In genomic region chr14:49447669-49448068, GRCm38 (mm10) we compare ENCODE assay signal across 16 mouse cellular contexts.
DNase-seq lines count a peak whose midpoint lies in the region; ATAC-seq and TF ChIP-seq lines count a peak whose summit lies in the region.
"Had no signal": no experiment of that assay in that cellular context is flagged by ENCODE, and none has a peak within 500 bp of the region (broad histone marks: within the 10 kb centered on the region; RNA-seq: fewer than 3 reads in every experiment).

No protein-coding gene starts in this region.

- no peaks in the 10 kb centered on the region for H3K79me2 ChIP-seq in heart, adult 2 months (replicated peaks; ENCODE audit: control insufficient read depth, insufficient read depth, low read length)

- H3K36me3 ChIP-seq in heart, adult 2 months (ENCODE audit: control insufficient read depth, insufficient read depth, low read length): no peaks in the 10 kb centered on the region
- no peaks in the 10 kb centered on the region for H3K36me3 ChIP-seq in ES-E14 (ENCODE audit: control insufficient read depth, insufficient read depth, low read length, poor library complexity, severe bottlenecking)
- no peaks in the 10 kb centered on the region for H3K36me3 ChIP-seq in hindbrain, embryonic 16.5 days (ENCODE audit: control insufficient read depth, insufficient read depth, low read length)
- H3K36me3 ChIP-seq in midbrain, embryonic 15.5 days (replicated peaks): no peaks in the 10 kb centered on the region
- no peaks in the 10 kb centered on the region for H3K36me3 ChIP-seq in stomach, postnatal 0 days (ENCODE audit: control insufficient read depth, insufficient read depth, low read length)
- H3K36me3 ChIP-seq: G1E; heart, embryonic 15.5 days; kidney, embryonic 15.5 days; liver, embryonic 13.5 days had no signal

- WGBS in heart, adult 2 months: 56% methylated on average over 7 of the region's 7 CpGs
- 10% methylated on average over 7 of the region's 7 CpGs for WGBS in hindbrain, embryonic 16.5 days
- WGBS in midbrain, embryonic 15.5 days: 15% methylated on average over 7 of the region's 7 CpGs
- 30% methylated on average over 7 of the region's 7 CpGs for WGBS in stomach, postnatal 0 days

- H3K4me1 ChIP-seq in heart, adult 2 months (ENCODE audit: control insufficient read depth, insufficient read depth, low read length): no peaks in the 10 kb centered on the region
- peaks cover 8 to 9% of the 10 kb centered on the region in 2 experiments; a peak in 3 of 4 replicates for H3K4me1 ChIP-seq in ES-E14 (ENCODE audit: control insufficient read depth in 2 of 2, insufficient read depth in 2 of 2, low read length in 2 of 2, poor library complexity in 1 of 2)
- peaks cover 2% of the 10 kb centered on the region; the same call in 1 of the 2 replicates for H3K4me1 ChIP-seq in hindbrain, embryonic 16.5 days (ENCODE audit: control insufficient read depth, insufficient read depth, low read depth, low read length)
- H3K4me1 ChIP-seq in midbrain, embryonic 15.5 days: no peaks in the 10 kb centered on the region
- no peaks in the 10 kb centered on the region for H3K4me1 ChIP-seq in stomach, postnatal 0 days (replicated peaks; ENCODE audit: control insufficient read depth, insufficient read depth)
- H3K4me1 ChIP-seq: heart, embryonic 15.5 days; kidney, embryonic 15.5 days; liver, embryonic 13.5 days had no signal

- no peak overlapping the region for H3K9ac ChIP-seq in heart, adult 2 months (ENCODE audit: low read depth, low read length)
- no peak overlapping the region for H3K9ac ChIP-seq in ES-E14 (ENCODE audit: insufficient read depth, low read depth, low read length, poor library complexity, severe bottlenecking)
- no peak overlapping the region for H3K9ac ChIP-seq in hindbrain, embryonic 16.5 days (ENCODE audit: low read depth, low read length)
- no peak overlapping the region for H3K9ac ChIP-seq in midbrain, embryonic 15.5 days
- no peak overlapping the region for H3K9ac ChIP-seq in stomach, postnatal 0 days (ENCODE audit: low read length)
- H3K9ac ChIP-seq: heart, embryonic 15.5 days; kidney, embryonic 15.5 days; liver, embryonic 13.5 days had no signal

- TF ChIP-seq EP300 in heart, adult 2 months (IDR thresholded peaks at IDR 0.05; ENCODE audit: insufficient read depth, low read depth, low read length): no peak
- TF ChIP-seq EP300 in stomach, postnatal 0 days (optimal IDR thresholded peaks at IDR 0.05): no peak

- no peak for TF ChIP-seq POLR2A in heart, adult 2 months (IDR thresholded peaks at IDR 0.05; ENCODE audit: insufficient read depth, low read depth, low read length)

- H3K27ac ChIP-seq in heart, adult 2 months: no peak overlapping the region
- H3K27ac ChIP-seq in ES-E14 (ENCODE audit: insufficient read depth, low read depth, low read length, poor library complexity, severe bottlenecking): no peak overlapping the region
- no peak overlapping the region for H3K27ac ChIP-seq in hindbrain, embryonic 16.5 days (ENCODE audit: low read depth, low read length)
- no peak overlapping the region for H3K27ac ChIP-seq in midbrain, embryonic 15.5 days
- H3K27ac ChIP-seq in stomach, postnatal 0 days (replicated peaks): no peak overlapping the region
- H3K27ac ChIP-seq: heart, embryonic 15.5 days; kidney, embryonic 15.5 days; liver, embryonic 13.5 days had no signal

- ATAC-seq in hindbrain, embryonic 16.5 days: peak; percentile 56; the same call in 1 of the 2 replicates
- peak; percentile 71 for ATAC-seq in midbrain, embryonic 15.5 days (replicated peaks)
- ATAC-seq in stomach, postnatal 0 days (ENCODE audit: low FRiP score, low TSS enrichment): no peak

- no peak overlapping the region for H3K4me2 ChIP-seq in hindbrain, embryonic 16.5 days (ENCODE audit: low read length)
- no peak overlapping the region for H3K4me2 ChIP-seq in midbrain, embryonic 15.5 days
- H3K4me2 ChIP-seq in stomach, postnatal 0 days (replicated peaks; ENCODE audit: low read depth): no peak overlapping the region
- H3K4me2 ChIP-seq: heart, embryonic 15.5 days; kidney, embryonic 15.5 days; liver, embryonic 13.5 days had no signal

- intact Hi-C loops in heart, adult 2 months (cut with DNase I): no loop called here

- no peak overlapping the region for H3K4me3 ChIP-seq in heart, adult 2 months
- H3K4me3 ChIP-seq in ES-E14 (ENCODE audit: insufficient read depth in 1 of 2, low read depth in 1 of 2, low read length in 2 of 2, poor library complexity in 1 of 2, severe bottlenecking in 1 of 2): no peak overlapping the region; a peak in 1 of 4 replicates
- no peak overlapping the region for H3K4me3 ChIP-seq in hindbrain, embryonic 16.5 days (ENCODE audit: low read length)
- no peak overlapping the region for H3K4me3 ChIP-seq in midbrain, embryonic 15.5 days
- H3K4me3 ChIP-seq in stomach, postnatal 0 days (ENCODE audit: low read depth, low read length): no peak overlapping the region
- H3K4me3 ChIP-seq: heart, embryonic 15.5 days; kidney, embryonic 15.5 days; liver, embryonic 13.5 days had no signal

- in situ Hi-C loops in ES-E14 (cut with MboI; ENCODE audit: low sequenced_read_pairs in 2 of 2, unreplicated experiment in 2 of 2): no loop called here

- no peak for TF ChIP-seq CTCF in heart, adult 2 months (IDR thresholded peaks at IDR 0.05)
- TF ChIP-seq CTCF in stomach, postnatal 0 days (IDR thresholded peaks at IDR 0.05; ENCODE audit: low read depth): no peak

- DNase-seq in heart, adult 11 months: peak; percentile 48
- no peak for DNase-seq in heart, adult 2 months
- peak; percentile 77 for DNase-seq in ES-E14 (ENCODE audit: low read depth, low spot score)
- DNase-seq in kidney, adult 8-10 months: no peak
- no peak for DNase-seq in stomach, postnatal 0 days (ENCODE audit: low spot score)
- no peak for DNase-seq in spleen, postnatal 36 days (ENCODE audit: low spot score in 2 of 2)
- DNase-seq: adrenal gland, postnatal 25 days; B cell, adult 2 months; cerebellum, adult 9-10 months; embryo, embryonic 11 days; liver, embryonic 13.5 days had no signal

- H3K27me3 ChIP-seq in heart, adult 2 months (ENCODE audit: control insufficient read depth, insufficient read depth, low read length): no peaks in the 10 kb centered on the region
- H3K27me3 ChIP-seq in hindbrain, embryonic 16.5 days (replicated peaks; ENCODE audit: control insufficient read depth, insufficient read depth, low read length): no peaks in the 10 kb centered on the region
- H3K27me3 ChIP-seq in midbrain, embryonic 15.5 days (replicated peaks): no peaks in the 10 kb centered on the region
- no peaks in the 10 kb centered on the region for H3K27me3 ChIP-seq in stomach, postnatal 0 days (ENCODE audit: control insufficient read depth, insufficient read depth, low read length)
- H3K27me3 ChIP-seq: heart, embryonic 15.5 days; kidney, embryonic 15.5 days; liver, embryonic 13.5 days had no signal

- no peaks in the 10 kb centered on the region for H3K9me3 ChIP-seq in ES-E14 (ENCODE audit: control insufficient read depth, insufficient read depth, low read depth, low read length)
- no peaks in the 10 kb centered on the region for H3K9me3 ChIP-seq in hindbrain, embryonic 16.5 days (ENCODE audit: control insufficient read depth, low read length)
- H3K9me3 ChIP-seq in midbrain, embryonic 15.5 days: no peaks in the 10 kb centered on the region
- no peaks in the 10 kb centered on the region for H3K9me3 ChIP-seq in stomach, postnatal 0 days (ENCODE audit: control insufficient read depth, low read length)
- H3K9me3 ChIP-seq: G1E; heart, embryonic 15.5 days; kidney, embryonic 15.5 days; liver, embryonic 13.5 days had no signal

TF ChIP-seq in ES-E14, 5 proteins besides CTCF, POLR2A, EP300 and RAD21:
- TF ChIP-seq CHD2 (IDR thresholded peaks at IDR 0.05; ENCODE audit: low read depth, low read length) (peak; percentile 58; the same call in 1 of the 2 replicates), MAFK (IDR thresholded peaks at IDR 0.05; ENCODE audit: insufficient read depth, low read depth, low read length) (0 out of 2 replicates have a peak, but pooled peaks have one; percentile 28), HCFC1 (IDR thresholded peaks at IDR 0.05; ENCODE audit: borderline replicate concordance, insufficient read depth, low read length) (no peak)

Comparison
In these comparisons a context has a peak if more than half of its experiments do, and no peak if none do; other contexts are left out.
1. DNase-seq: peak in heart, adult 11 months (single experiment) and ES-E14 (single experiment); none in heart, adult 2 months (0 of 2), kidney, adult 8-10 months (0 of 2), stomach, postnatal 0 days (single experiment) and spleen, postnatal 36 days (0 of 2).